20 mouse cellular contexts compared by ENCODE assay signal in genomic region chr8:95409518-95409917, GRCm38 (mm10). TPM values are rescaled to one million over a fixed set of nuclear protein-coding genes. Genes with fewer than 3 reads are reported as not detected.
DNase-seq lines count a peak whose midpoint lies in the region; ATAC-seq and TF ChIP-seq lines count a peak whose summit lies in the region.
"Had no signal": no experiment of that assay in that cellular context is flagged by ENCODE, and none has a peak within 500 bp of the region (broad histone marks: within the 10 kb centered on the region; RNA-seq: fewer than 3 reads in every experiment).

No protein-coding gene starts in this region.

- no peak for TF ChIP-seq CTCF in lung, adult 2 months (IDR thresholded peaks at IDR 0.05; ENCODE audit: insufficient read depth, low read length)

- no peak overlapping the region for H3K4me2 ChIP-seq in heart, embryonic 12.5 days
- H3K4me2 ChIP-seq in lung, embryonic 15.5 days, result no peak overlapping the region
- H3K4me2 ChIP-seq: embryonic facial prominence, embryonic 15.5 days; limb, embryonic 15.5 days; liver, embryonic 15.5 days; midbrain, embryonic 15.5 days had no signal

- H3K4me3 ChIP-seq in heart, embryonic 12.5 days, result no peak overlapping the region
- no peak overlapping the region for H3K4me3 ChIP-seq in lung, adult 2 months (replicated peaks; ENCODE audit: extremely low read depth, low read depth, low read length)
- no peak overlapping the region for H3K4me3 ChIP-seq in lung, embryonic 15.5 days
- H3K4me3 ChIP-seq: embryonic facial prominence, embryonic 15.5 days; layer of hippocampus, adult 2 months; limb, embryonic 15.5 days; liver, embryonic 15.5 days; midbrain, embryonic 15.5 days; myocyte had no signal

- ATAC-seq in heart, embryonic 12.5 days (ENCODE audit: insufficient number of reproducible peaks, low FRiP score), result peak; percentile 68
- ATAC-seq in lung, embryonic 15.5 days (ENCODE audit: borderline replicate concordance, extremely low read depth, low FRiP score, low TSS enrichment), result peak; percentile 64
- ATAC-seq: forebrain, postnatal 0 days; hindbrain, embryonic 16.5 days; midbrain, embryonic 15.5 days had no signal

- no peaks in the 10 kb centered on the region for H3K36me3 ChIP-seq in heart, embryonic 12.5 days
- H3K36me3 ChIP-seq in lung, embryonic 15.5 days, result no peaks in the 10 kb centered on the region
- H3K36me3 ChIP-seq: embryonic facial prominence, embryonic 15.5 days; limb, embryonic 15.5 days; liver, embryonic 15.5 days; midbrain, embryonic 15.5 days had no signal

- 73% methylated on average over 5 of the region's 5 CpGs for WGBS in heart, embryonic 12.5 days
- WGBS in lung, adult 2 months, result 45% methylated on average over 5 of the region's 5 CpGs
- WGBS in lung, embryonic 15.5 days, result 55% methylated on average over 5 of the region's 5 CpGs

- H3K27ac ChIP-seq in heart, embryonic 12.5 days (ENCODE audit: poor library complexity, severe bottlenecking), result no peak overlapping the region
- peak overlapping the region; percentile 16; the same call in 1 of the 2 replicates for H3K27ac ChIP-seq in lung, embryonic 15.5 days
- H3K27ac ChIP-seq: embryonic facial prominence, embryonic 15.5 days; kidney, postnatal 0 days; layer of hippocampus, adult 2 months; limb, embryonic 15.5 days; liver, embryonic 15.5 days; midbrain, embryonic 15.5 days had no signal

- no peak for TF ChIP-seq POLR2A in lung, adult 2 months (IDR thresholded peaks at IDR 0.05; ENCODE audit: borderline replicate concordance, extremely low read depth, low read depth, low read length)

- H3K27me3 ChIP-seq in heart, embryonic 12.5 days (replicated peaks), result no peaks in the 10 kb centered on the region
- no peaks in the 10 kb centered on the region for H3K27me3 ChIP-seq in lung, embryonic 15.5 days
- H3K27me3 ChIP-seq: embryonic facial prominence, embryonic 15.5 days; limb, embryonic 15.5 days; liver, embryonic 15.5 days; midbrain, embryonic 15.5 days had no signal

- H3K9me3 ChIP-seq in heart, embryonic 12.5 days (replicated peaks), result peaks cover 3% of the 10 kb centered on the region; the same call in 1 of the 2 replicates
- H3K9me3 ChIP-seq in lung, embryonic 15.5 days, result no peaks in the 10 kb centered on the region
- H3K9me3 ChIP-seq: embryonic facial prominence, embryonic 15.5 days; limb, embryonic 15.5 days; liver, embryonic 15.5 days; midbrain, embryonic 15.5 days had no signal

- intact Hi-C loops in heart, postnatal 25 days (cut with DNase I), result no loop called here

- H3K9ac ChIP-seq in heart, embryonic 12.5 days, result no peak overlapping the region
- no peak overlapping the region for H3K9ac ChIP-seq in lung, embryonic 15.5 days
- H3K9ac ChIP-seq: embryonic facial prominence, embryonic 15.5 days; forebrain, postnatal 0 days; limb, embryonic 15.5 days; liver, embryonic 15.5 days; midbrain, embryonic 15.5 days had no signal

- peaks cover 12% of the 10 kb centered on the region for H3K4me1 ChIP-seq in heart, embryonic 12.5 days (replicated peaks)
- peaks cover 4% of the 10 kb centered on the region; the same call in 1 of the 2 replicates for H3K4me1 ChIP-seq in lung, adult 2 months (ENCODE audit: control insufficient read depth, insufficient read depth, low read length)
- peaks cover 7% of the 10 kb centered on the region; the same call in 1 of the 2 replicates for H3K4me1 ChIP-seq in lung, embryonic 15.5 days
- H3K4me1 ChIP-seq: limb, embryonic 15.5 days; liver, embryonic 15.5 days had no signal

- DNase-seq in heart, postnatal 25 days (ENCODE audit: low spot score), result no peak
- peak; percentile 47 to 74 for DNase-seq in lung, adult 18-20 months
- no peak for DNase-seq in lung, adult 2 months
- peak; percentile 71 to 89 for DNase-seq in lung, postnatal 4 days
- DNase-seq in spleen, postnatal 4 days (ENCODE audit: low spot score in 2 of 2), result no peak
- no peak for DNase-seq in embryo, embryonic 11 days
- DNase-seq: cerebellum, postnatal 10 days; forebrain, postnatal 0 days; layer of hippocampus, postnatal 36 days; thymus, postnatal 25 days had no signal

RNA-seq across cellular contexts. Expression of gene Cfap20, which starts 25.2 kb away (rescaled TPM):
- polyA plus RNA-seq in heart, embryonic 12.5 days (2016; fragmentation: Nextera tagmentation; extraction: Ambion mirVana), result 151 and 153 TPM in 2 replicates
- 10 to 100 TPM; 27.1 to 28.7 TPM for total RNA-seq in heart, postnatal 25 days (2021)
- 65.0 and 66.0 TPM in 2 replicates for polyA plus RNA-seq in lung, adult 2 months (2012; rRNA removed)
- 143 and 150 TPM in 2 replicates for polyA plus RNA-seq in lung, embryonic 15.5 days (2015; fragmentation: Nextera tagmentation; extraction: Ambion mirVana)

RNA-seq across cellular contexts. Expression of gene Mmp15, which starts 57.5 kb away (rescaled TPM):
- polyA plus RNA-seq in heart, embryonic 12.5 days (2016; fragmentation: Nextera tagmentation; extraction: Ambion mirVana), result 86.0 and 86.6 TPM in 2 replicates
- total RNA-seq in heart, postnatal 25 days (2021), result 10 to 100 TPM; 72.4 to 72.5 TPM
- polyA plus RNA-seq in lung, adult 2 months (2012; rRNA removed), result 120 and 133 TPM in 2 replicates
- polyA plus RNA-seq in lung, embryonic 15.5 days (2015; fragmentation: Nextera tagmentation; extraction: Ambion mirVana), result 18.1 and 20.4 TPM in 2 replicates

Comparison
In these comparisons a context has a peak if more than half of its experiments do, and no peak if none do; other contexts are left out.
1. DNase-seq: peak in lung, adult 18-20 months (2 of 2) and lung, postnatal 4 days (2 of 2); none in heart, postnatal 25 days (single experiment), lung, adult 2 months (single experiment), spleen, postnatal 4 days (0 of 2) and embryo, embryonic 11 days (single experiment).